12 mouse cellular contexts compared by ENCODE assay signal in the genomic region with DNA sequence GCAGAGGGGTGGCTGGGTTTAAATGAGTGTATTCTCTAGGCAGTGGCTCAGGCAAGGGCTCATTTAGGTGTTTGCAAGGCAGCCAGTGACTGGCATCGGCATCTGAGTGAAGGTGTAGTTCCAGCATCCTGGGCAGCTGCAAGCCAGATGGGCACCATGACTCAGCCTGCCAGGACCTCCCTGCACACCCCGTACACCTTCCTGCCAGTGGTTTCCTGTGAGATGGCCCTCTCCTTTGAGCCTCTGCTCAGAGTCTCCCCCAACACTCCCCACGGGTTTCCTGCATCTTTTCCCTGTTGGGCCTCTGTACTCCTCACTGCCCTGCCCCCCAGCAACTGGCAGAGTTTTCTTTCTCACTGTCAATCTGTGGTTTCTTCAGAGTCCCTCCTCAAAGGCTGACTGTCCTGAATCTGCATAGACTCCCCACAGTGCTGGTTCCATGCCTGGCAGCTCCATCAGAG. TPM values are rescaled to one million over a fixed set of nuclear protein-coding genes. Genes with fewer than 3 reads are reported as not detected.
DNase-seq lines count a peak whose midpoint lies in the region; ATAC-seq lines count a peak whose summit lies in the region.
"Had no signal": no experiment of that assay in that cellular context is flagged by ENCODE, and none has a peak within 500 bp of the region (broad histone marks: within the 10 kb centered on the region; RNA-seq: fewer than 3 reads in every experiment).

No protein-coding gene starts in this region.

- peak; percentile 9 for DNase-seq in cerebellum, adult 9-11 months
- peak; percentile 44 for DNase-seq in 3134 (ENCODE audit: extremely low read depth, insufficient read length, low spot score)
- DNase-seq in embryo, embryonic 10.5 days (ENCODE audit: low spot score): no peak
- no peak for DNase-seq in kidney, adult 18-20 months
- no peak for DNase-seq in kidney, postnatal 25 days
- DNase-seq: embryo, embryonic 11 days; gastrocnemius, postnatal 14 days; spleen, adult 18-20 months had no signal

- no peak overlapping the region for H3K4me3 ChIP-seq in forebrain, embryonic 12.5 days (replicated peaks)
- H3K4me3 ChIP-seq in neural tube, embryonic 15.5 days (replicated peaks): no peak overlapping the region

- no peak overlapping the region for H3K9ac ChIP-seq in forebrain, embryonic 12.5 days
- no peak overlapping the region for H3K9ac ChIP-seq in neural tube, embryonic 15.5 days (replicated peaks)

- no peaks in the 10 kb centered on the region for H3K36me3 ChIP-seq in forebrain, embryonic 12.5 days (replicated peaks)
- no peaks in the 10 kb centered on the region for H3K36me3 ChIP-seq in neural tube, embryonic 15.5 days

- no peak for ATAC-seq in cerebellum, adult (ENCODE audit: insufficient number of reproducible peaks, low FRiP score, low TSS enrichment)
- ATAC-seq in forebrain, embryonic 12.5 days (ENCODE audit: low FRiP score): no peak
- no peak for ATAC-seq in neural tube, embryonic 15.5 days (ENCODE audit: low FRiP score)

- peaks cover 26% of the 10 kb centered on the region for H3K4me1 ChIP-seq in forebrain, embryonic 12.5 days
- H3K4me1 ChIP-seq in neural tube, embryonic 15.5 days: peaks cover 5% of the 10 kb centered on the region

- no peak overlapping the region for H3K27ac ChIP-seq in forebrain, embryonic 12.5 days
- 0 out of 2 replicates have a peak overlapping the region, but pooled peaks have one; percentile 5 for H3K27ac ChIP-seq in neural tube, embryonic 15.5 days (replicated peaks)
- H3K27ac ChIP-seq: kidney, postnatal 0 days had no signal

- H3K4me2 ChIP-seq in forebrain, embryonic 12.5 days: 0 out of 2 replicates have a peak overlapping the region, but pooled peaks have one; percentile 2
- no peak overlapping the region for H3K4me2 ChIP-seq in neural tube, embryonic 15.5 days

- H3K9me3 ChIP-seq in forebrain, embryonic 12.5 days: no peaks in the 10 kb centered on the region
- no peaks in the 10 kb centered on the region for H3K9me3 ChIP-seq in neural tube, embryonic 15.5 days (replicated peaks)

- 43% methylated on average over 3 of the region's 3 CpGs for WGBS in forebrain, embryonic 12.5 days
- WGBS in neural tube, embryonic 15.5 days: 32% methylated on average over 3 of the region's 3 CpGs

- no peaks in the 10 kb centered on the region for H3K27me3 ChIP-seq in forebrain, embryonic 12.5 days
- no peaks in the 10 kb centered on the region for H3K27me3 ChIP-seq in neural tube, embryonic 15.5 days (replicated peaks)

RNA-seq across cellular contexts. Expression of a gene that starts 22.2 kb away (rescaled TPM):
- polyA plus RNA-seq in forebrain, embryonic 12.5 days (2016; fragmentation: Nextera tagmentation; extraction: Ambion mirVana): 8.6 and 10.9 TPM in 2 replicates
- 3.6 and 5.2 TPM in 2 replicates for polyA plus RNA-seq in neural tube, embryonic 15.5 days (2015; fragmentation: Nextera tagmentation; extraction: Ambion mirVana)

RNA-seq across cellular contexts. Expression of a gene that starts 42.5 kb away (rescaled TPM):
- polyA plus RNA-seq in forebrain, embryonic 12.5 days (2016; fragmentation: Nextera tagmentation; extraction: Ambion mirVana): 5.1 and 5.2 TPM in 2 replicates
- polyA plus RNA-seq in neural tube, embryonic 15.5 days (2015; fragmentation: Nextera tagmentation; extraction: Ambion mirVana): 2.1 and 4.1 TPM in 2 replicates

Comparison
In these comparisons a context has a peak if more than half of its experiments do, and no peak if none do; other contexts are left out.
1. DNase-seq: peak in cerebellum, adult 9-11 months (single experiment) and 3134 (single experiment); none in embryo, embryonic 10.5 days (single experiment), kidney, adult 18-20 months (single experiment) and kidney, postnatal 25 days (0 of 2).